Mouse (Mus musculus): Measurements from ENCODE around the gene Eno1.
A peak's percentile ranks its signal among the peaks of the same experiment; 100 is the strongest.
"Not testable (repeated sequence)": the region's sequence is repeated elsewhere in the genome, so short reads cannot be mapped to it uniquely, and the experiment has no call there.

Gene Eno1

DNA sequence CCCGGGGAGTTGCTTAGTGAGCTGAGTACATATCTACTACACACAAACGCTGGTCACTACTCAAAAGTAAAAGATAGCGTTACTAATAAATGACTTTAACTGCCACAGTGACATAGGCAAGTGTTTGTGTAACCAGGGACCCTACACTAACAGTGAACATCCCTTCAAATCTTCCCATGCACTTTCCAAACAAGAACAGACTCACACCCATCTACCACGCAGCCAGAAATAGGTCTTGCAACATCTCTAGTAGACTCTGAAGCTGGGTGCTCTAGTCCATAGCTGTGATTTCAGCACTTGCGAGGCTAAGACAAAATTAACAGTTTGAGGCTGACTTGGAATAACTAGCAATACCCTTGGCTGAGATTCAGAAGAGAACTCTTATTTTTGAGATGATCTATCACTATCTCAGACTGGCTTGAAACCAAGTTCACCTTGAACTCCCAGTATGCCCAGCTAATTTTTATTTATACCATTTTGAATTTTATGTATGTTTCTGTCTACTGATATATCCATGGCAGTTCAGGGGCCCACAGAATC is 13.3 kb downstream of the Eno1 start:
- no peak for DNase-seq (ENCODE audit: low read depth, low spot score)

DNA sequence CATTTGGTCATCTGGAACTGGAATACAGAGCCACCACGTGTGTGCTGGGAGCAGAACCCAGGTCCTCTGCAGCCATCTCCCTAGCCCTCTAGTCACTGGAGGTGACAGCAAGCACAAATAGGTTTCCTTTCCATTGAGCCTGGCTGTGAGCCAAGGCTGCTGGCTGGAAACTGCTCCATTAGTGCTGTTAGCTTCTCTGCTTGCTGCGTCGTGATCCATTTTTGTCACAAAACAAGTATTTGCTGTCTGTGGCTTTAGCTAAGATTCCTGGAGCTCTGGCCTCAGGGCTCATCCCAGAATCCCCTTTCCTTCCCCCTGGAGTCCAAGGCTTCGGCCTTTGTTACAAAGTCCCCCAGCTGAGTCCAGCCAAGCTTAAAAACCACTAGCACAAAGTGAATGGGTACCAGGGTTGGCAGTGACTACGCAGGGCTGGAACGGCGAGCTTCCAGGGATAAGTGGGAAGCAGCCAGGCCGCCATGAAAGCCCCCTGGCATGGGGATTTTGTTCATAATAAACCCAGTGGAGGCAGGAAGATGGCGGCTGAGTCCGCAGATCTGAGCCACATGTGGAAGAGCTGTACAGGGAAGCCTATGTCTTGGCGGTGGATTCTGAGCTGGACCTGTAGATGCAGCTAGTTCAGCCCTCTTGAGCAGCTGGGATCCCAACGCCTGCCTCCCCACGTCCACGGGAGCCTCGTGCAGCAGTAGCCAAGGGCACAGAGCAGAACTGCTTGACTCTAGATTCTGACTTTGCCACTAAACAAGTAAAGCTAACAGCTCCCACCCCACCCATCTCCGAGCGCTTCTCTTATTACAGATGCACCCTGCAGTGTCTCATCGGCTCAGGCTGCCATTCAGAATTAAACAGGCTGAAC is 14.3 kb downstream of the Eno1 start:
- DNase-seq (ENCODE audit: low read depth, low spot score), result no peak

DNA sequence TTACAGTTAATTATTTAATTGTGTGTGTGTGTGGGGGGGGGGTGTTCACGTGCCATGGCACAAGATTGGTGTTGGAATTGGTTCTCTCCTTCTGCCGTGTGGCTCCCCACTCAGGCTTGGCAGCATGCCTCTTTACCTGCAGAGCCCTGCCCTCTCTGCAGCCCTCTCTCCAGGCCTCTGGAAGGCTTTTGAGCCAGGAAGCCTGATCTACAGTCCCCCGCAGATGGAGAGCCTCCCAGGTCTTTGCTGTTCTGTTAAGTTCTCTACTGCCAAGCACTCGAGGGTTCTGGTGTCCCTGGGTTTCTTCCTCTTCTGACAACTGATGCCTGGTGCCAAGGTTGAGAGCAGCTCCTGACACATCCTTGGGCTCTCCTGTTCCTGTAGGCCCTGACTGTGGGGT is 17.9 kb downstream of the Eno1 start:
- no peak for DNase-seq (ENCODE audit: low read depth, low spot score)

DNA sequence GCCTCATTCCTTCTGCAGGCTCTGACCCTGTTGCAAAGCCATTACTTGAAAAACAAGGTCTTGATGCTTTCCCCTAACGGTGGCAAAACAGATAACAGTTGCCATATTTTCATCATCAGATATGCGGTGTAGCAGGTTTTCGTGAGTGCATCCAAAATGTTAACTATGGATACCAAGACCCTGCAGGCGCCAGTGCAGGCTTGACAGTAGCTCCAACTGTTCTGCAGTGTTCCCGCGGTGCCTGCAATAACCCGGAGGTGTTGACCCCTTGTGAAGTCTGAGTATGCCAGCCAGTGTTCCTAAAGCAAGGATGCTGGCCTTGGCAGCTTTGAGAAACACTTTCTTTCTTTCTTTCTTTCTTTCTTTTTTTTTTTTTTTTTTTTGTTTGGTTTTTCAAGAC is 18.7 kb downstream of the Eno1 start:
- no peak for DNase-seq (ENCODE audit: low read depth, low spot score)

DNA sequence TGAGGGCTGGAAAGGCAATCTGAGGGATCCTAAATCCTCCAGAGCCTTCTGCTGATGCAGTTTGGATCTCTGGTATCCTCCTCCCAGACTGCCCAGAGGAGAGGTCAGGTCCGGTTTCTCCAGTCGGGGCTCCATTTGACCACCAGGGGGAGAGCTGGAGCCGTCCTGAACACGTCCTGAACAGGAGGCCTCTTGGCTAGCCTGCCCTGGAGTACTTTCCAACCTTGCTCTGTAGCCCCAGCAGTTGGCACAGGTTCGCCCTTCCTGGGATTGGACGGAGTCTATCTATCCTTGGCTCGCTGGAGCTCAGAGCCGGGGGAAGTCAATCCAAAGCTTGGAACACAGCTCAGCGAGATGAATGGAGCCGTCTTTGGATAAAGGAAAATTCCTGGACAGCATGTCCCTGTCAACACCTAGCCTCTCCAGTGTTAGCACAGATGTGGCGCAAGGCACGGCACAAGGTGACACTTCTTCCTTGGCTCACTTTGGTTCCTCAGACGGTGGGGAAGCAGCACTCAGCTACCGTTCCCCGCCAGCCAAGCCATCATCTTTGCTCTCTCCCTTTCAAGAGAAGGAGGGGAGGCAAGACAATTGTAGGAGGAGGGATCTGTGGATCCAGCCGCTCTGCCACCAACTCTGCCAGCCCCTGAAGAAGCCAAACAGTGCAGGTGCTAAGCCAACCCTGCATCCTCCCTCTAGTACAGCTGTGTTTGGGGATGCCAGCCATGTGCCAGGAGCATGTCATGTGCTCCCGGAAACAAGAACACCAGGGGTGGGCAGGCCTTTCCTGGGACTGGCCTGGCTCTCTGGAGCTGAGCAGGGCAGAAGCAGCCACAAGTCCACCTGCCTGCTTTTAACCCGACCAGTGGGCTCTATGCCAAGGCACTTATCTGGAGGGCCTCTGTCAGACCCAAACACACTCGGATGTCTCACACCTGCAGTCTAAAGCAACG is 21.0 kb downstream of the Eno1 start:
- DNase-seq (ENCODE audit: low read depth, low spot score), result peak; percentile 82

DNA sequence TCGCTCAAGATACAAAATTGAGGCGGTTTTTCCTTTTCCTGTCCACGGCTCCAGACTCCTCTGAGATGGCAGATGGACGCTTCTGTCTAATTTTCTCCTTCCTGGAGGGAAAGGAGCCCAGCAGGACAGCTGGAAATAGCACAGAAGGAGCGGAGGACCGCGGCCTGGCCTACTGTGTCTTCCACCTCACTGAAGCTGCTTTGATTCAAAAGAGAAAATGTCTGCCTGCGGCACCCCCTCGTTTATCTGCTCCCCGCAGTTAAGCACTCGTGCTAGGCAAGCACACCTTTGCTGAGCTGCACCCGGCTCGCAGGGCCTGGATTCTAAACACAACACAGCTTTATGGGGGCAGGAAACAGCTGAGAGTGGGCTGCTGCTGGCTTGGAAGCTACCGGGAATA is 21.9 kb downstream of the Eno1 start:
- DNase-seq (ENCODE audit: low read depth, low spot score), result no peak

DNA sequence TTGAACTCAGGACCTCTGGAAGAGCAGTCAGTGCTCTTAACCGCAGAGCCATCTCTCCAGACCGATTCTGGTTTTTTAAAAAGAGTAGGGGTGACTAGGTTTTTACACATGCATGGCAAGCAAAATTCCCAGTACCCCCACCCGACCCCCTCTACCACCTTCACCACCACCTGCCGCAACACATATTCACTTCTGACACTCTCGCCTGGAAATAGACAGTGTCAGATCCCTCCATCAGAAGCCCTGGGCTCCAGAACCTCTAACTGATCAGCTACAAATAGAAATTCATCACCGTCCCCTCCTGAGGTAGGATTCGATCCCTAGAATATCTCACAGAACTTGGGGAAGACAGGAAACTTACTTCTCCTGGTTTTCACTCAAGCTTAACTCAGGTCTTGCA is 23.1 kb downstream of the Eno1 start:
- no peak for DNase-seq (ENCODE audit: low read depth, low spot score)

DNA sequence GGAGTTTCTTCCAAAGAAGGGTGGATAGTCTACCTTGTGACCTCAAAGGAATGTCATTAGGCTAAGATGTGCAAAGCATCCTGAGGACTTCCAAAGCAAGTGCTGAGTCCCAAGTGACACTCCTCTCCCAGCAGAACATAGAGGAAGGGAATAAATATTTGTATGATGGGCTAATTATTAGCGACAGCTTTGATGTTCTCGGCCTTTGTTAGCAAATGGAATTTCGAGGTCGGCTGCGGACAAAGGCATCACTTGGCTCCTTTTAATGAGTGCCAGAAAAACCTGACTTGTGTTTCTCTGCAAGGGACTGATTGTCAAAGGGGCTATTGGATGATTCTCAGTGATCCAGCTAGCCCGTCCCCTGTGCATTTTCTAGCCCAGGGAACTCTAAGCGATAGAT is 23.6 kb downstream of the Eno1 start:
- DNase-seq (ENCODE audit: low read depth, low spot score), result no peak

DNA sequence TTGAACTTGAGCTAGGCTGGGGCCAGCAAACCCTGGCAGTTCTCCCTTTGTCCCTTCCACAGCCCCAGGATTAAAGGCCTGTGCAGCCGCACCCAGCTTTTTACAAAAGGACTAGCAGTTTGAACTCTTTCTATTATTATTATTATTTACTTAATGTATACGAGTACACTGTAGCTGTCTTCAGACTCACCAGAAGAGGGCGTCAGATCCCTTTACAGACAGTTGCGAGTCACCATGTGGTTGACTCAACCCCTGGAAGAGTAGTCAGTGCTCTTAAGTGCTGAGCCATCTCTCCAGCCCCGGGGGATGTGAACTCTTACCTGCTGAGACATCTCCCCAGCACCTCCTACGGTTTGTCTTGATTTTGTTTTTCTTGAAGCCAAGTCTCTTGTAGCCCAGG is 24.2 kb downstream of the Eno1 start:
- peak; percentile 61 for DNase-seq (ENCODE audit: low read depth, low spot score)

DNA sequence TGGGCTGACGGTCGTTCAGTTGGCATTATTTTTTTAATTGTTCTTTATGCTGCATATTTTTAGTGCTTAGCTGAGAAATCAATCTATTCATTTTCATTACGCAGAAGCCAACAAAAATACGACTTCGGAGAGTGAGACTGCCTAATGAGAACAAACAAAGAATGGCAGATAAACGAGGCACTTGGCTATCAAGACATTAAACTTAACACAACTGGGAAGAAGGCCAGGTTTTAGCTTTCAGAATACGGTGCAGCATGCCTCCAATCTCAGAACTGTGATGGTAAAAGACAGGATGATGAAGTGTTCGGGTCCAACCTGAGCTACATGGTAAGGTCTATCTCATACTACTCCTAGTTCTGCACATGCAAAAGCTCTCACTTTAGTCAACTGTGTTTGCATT is 25.8 kb downstream of the Eno1 start:
- DNase-seq (ENCODE audit: low read depth, low spot score), result no peak

DNA sequence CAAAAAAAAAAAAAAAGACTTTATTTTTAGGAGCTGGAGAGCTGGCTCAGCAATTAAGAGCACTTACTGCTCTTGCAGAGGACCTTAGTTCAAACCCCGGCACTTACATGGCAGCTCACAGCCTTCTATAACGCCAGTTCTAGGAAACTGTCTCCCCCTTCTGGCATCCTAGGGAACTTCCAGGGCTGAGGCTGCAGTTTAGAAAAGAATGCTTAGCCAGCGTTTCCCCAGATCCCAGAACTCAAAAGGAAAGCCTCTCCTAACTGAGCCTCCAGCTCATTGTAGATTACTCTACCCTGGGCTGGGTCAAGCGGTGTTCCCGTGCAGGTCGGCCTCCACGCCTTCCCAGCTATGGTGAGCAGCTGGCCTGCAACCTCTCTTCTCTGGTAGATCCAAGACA is 28.4 kb downstream of the Eno1 start:
- peak; percentile 61 for DNase-seq (ENCODE audit: low read depth, low spot score)

DNA sequence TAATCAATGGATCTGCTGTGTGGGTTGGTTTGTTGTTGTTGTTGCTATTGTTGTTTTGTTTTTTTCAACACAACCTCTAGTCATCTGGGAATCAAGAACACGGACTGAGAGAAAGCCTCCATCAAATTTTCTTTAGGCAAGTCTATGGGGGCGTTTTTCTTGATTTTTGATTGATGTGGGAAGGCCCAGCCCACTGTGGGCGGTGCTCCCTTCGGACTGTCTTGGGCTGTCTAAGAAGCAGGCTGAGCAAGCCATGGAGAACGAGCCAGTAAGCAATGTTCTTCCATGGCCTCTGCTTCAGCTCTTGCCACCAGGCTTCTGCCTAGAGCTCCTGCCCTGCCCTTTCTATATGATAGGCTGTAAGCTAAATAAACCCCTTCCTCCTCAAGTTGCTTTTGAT is 28.9 kb downstream of the Eno1 start:
- no peak for DNase-seq (ENCODE audit: low read depth, low spot score)

DNA sequence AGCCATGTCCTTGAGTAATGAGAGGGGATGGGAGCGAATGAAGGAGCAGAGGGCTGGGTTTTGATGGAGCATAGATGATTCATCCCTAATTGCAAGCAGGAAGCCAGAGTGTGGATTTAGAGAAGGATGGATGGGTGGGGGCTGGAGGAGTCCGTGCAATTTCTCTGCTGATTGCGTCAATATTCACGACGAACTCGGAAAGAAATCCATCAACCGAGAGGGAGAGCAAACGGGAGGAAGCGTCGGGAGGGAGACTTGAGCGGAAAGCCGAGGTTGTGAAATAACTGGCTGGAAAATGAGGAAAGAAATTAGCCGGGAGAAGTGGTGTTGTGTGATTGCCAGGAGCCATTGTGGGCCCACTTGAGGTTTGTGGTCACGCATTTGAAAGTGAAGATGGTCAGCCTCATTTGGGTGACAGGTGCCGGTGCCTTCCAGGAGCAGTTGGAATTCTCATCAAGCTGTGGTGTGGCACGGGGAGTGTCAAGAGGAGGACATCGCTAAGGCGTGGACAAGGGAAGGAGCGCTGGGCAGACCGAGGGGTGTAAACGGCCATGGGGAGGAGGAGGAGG is 30.2 kb downstream of the Eno1 start:
- DNase-seq (ENCODE audit: low read depth, low spot score), result no peak

DNA sequence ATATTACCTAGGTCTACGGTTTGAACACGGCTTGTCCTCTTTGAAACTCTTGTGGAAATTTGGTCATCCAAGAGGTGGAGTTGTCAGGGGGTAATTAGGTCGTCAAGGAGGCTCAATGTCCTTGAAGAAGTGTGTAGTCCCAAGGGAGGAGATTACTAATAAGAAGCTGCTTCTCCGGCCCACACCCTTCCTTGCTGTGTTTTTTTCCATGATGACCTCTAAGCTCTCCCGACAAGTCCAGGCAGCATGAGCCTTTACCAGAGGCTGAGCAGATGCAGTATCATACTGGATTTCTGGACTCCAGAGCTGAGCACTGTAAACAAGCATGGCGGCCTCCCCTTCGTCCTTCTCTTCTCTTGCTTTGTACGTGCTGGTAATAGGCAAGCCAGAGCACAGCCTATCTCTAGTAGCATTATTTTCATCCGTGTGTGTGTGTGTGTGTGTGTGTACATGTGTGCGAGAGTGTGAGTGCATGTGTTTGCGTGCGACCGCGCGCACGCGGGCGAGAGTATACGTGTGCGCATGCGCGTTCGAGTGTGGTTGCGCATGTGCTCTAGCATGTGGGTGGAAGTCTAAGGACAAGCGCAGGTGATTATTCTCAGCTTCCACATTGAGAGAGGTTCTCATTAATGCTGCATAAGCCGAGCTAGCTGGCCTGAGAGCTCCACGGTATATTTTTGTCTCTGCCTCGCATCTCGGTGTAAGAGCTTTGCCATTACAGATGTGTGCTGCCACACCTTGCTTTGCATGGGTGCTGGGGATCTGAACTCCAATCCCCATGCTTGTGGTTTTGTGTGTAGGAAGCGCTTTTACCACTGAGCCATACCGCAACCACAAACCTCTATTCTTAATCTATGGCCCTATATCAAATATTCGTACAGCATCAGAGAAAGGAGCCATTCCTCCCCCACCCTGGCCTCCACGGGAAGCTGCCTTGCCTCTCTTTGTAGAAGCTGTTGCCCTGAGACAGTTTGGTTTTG is 32.4 kb downstream of the Eno1 start:
- peak; percentile 67 for DNase-seq (ENCODE audit: low read depth, low spot score)

DNA sequence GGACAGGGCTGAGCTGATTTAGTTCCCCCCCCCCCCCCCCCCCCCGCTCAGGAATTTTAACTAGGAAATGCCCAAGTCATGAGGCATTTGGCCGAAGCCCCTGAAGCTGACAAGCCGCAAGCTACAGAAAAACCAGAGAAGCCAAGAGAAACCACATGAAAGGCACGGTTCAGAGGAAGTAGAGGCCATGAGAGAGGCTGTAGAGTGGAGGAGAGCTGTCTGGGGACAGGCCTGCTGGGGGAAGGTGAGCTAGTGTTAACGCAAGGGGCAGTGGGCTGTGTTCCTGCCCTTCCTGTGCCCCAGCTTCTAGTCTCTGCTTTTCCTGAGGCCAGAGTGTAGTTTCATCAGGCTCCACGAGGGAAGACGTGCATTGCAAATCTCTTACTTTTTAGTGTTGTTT is 33.2 kb downstream of the Eno1 start:
- peak; percentile 55 for DNase-seq (ENCODE audit: low read depth, low spot score)

DNA sequence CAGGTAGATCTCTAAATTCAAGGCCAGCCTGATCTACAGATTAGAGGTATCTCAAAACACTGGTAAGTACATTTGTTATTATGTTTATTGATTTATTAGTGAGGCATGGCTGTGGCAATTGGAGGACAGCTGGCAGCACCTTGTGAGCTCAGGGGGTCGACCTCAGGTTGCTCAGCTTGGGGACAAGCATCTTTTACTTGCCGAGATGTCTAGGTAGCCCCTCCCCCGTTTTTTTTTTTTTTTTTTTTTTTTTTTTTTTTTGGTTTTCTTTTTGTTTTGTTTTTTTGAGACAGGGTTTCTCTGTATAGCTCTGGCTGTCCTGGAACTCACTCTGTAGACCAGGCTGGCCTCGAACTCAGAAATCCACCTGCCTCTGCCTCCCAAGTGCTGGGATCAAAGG is 34.2 kb downstream of the Eno1 start:
- DNase-seq (ENCODE audit: low read depth, low spot score), result not testable (repeated sequence)

DNA sequence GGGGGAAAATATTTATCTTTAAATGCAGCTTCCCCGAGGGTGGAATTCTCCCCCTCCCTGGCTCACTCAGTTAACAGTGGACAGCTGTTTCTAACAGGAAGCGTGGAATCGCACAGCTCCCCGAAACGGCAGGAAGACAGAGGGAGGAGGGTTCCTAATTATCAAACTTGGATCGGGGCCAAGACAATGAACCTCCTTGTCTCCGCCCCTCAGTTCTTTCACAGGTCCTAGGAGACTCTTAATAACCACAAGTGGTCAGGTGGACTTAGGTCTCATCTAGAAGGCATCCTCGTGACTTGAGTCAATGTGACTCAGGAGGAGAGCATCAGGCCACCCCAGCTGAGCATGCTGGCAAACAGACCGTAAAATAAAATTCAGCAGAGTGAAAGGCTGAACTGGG is 36.2 kb downstream of the Eno1 start:
- no peak for DNase-seq (ENCODE audit: low read depth, low spot score)

DNA sequence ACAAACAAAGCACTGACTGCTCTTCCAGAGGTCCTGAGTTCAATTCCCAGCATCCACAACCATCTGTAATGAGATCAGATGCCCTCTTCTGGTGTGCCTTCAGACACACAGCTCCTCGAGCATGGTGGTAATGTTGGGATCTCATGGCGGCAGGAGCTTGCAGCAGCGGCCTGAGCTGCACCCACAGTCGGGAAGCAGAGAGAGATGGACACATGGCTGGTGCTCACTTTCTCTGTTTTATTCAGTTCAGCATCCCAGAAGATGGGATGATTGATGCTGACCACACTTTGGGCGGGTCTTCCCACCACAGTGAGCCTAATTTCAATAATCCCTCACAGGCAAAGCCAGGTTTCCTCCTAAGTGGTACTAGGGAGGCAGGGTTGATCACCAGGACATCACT is 39.0 kb downstream of the Eno1 start:
- DNase-seq (ENCODE audit: low read depth, low spot score), result no peak

DNA sequence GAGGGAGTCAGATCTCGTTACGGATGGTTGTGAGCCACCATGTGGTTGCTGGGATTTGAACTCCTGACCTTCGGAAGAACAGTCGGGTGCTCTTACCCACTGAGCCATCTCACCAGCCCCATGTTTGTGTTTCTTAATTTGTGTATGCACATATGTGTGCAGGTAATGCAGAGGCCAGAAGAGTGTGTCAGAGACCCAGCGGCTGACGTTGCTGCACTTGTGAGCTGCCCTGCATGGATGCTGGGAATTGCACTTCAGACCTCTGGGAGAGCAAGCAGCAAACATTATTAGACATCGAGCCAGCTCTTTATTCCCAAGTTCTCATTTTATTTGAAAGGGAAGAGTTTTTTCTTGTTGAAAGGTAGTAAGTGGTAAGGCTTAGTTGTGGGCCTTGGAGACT is 42.8 kb downstream of the Eno1 start:
- not testable (repeated sequence) for DNase-seq (ENCODE audit: low read depth, low spot score)

DNA sequence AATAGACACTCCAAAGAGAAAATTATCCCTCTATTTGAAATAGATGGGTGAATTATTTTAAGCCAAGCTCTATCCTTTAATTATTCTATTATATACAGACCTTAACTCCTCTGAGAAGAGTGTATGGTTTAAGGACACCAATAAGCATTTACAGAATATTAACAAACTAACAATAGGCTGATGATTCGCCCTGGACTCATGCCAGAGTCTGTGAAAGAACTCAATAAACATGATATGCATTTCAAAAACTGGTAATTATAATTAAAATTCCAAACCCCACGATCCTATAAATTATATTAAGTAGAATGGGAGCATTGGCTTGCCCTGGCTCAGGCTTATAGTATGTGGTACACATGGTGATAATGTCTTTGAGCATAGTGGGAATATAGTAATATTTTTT is 43.5 kb downstream of the Eno1 start:
- DNase-seq (ENCODE audit: low read depth, low spot score), result no peak

DNA sequence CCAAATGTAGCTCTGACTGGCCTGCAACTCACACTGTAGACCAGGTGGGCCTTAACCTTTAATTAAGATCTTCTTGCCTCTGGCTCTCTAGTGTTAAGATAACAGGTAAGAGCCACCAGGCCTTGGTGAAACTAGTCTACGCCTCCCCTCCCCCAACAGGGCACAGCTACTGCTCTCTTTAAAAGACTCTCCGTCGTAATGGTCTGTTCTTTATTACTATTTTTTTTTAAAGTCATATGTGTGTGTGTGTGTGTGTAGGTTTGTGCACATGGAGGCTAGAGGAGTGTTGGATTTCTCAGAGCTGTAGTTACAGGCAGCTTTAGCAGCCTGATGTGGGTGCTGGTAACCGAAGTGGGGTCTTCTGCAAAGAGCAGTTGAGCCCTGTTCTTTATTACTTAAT is 43.9 kb downstream of the Eno1 start:
- DNase-seq (ENCODE audit: low read depth, low spot score), result peak; percentile 13

All from CD4-positive, CD25-positive, alpha-beta regulatory T cell, adult 2 months (primary cell).